Mouse (Mus musculus): ENCODE data around the gene Plekha7. TPM values are rescaled to one million over a fixed set of nuclear protein-coding genes. Genes with fewer than 3 reads are reported as not detected.

The Plekha7 gene
- total RNA-seq, 2 experiments from 2014 or later, result 0.71 to 1.5 TPM

DNA sequence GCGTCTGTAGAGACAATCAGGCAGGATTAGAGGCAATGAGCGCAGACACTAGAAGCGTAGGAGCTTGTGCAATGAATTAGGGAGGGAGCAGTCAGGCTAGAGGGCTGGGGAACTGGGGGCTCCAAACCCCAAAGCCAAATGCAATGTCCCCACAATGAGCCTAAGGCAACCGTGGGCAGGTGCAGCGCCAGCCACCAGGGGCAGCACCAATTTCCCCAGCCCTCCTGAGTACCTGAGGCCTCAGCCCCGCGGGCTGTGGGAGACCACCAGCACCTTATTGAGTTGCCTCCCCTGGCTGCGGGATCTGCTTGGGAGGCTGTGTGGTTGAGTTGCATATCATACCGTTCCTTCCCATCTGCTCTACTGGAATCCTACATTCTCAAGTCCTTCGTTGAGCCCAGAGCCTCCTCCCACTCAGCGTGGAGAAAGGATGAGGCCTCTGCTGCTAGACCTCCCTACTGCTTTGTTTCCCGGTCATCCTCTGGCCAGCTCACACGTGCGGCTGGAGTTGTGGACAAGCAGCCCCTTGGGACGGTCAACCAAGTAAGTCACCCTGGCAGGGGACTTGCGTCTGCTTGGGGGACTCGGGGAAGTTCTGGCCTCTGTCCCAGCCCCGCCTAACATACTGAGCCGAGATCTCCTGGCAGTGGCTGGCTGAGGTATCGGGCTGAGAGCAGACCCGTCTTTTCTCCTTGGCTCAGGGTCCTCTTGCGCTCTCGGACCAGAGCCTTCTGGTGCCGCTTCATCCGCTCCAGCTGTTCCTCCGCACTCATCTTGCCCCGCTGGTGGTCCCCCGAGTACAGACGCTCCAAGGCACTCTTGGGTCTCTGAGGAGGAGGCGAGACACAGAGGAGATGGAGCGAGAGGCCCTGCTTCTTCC lies 173.5 kb downstream of the Plekha7 start:
- DNase-seq (ENCODE audit: low spot score), result no peak

- DNase-seq (ENCODE audit: low spot score), result peak; percentile 81
These were observed 176.1 kb downstream of the Plekha7 start for GRCm38 (mm10) chr7:116132078-116132477.

- DNase-seq (ENCODE audit: low spot score), result no peak
These were observed 176.8 kb downstream of the Plekha7 start for GRCm38 (mm10) chr7:116131390-116131789.

GRCm38 (mm10) chr7:116129374-116129773 lies 178.8 kb downstream of the Plekha7 start:
- no peak for DNase-seq (ENCODE audit: low spot score)

- DNase-seq (ENCODE audit: low spot score), result no peak
These were observed 179.9 kb downstream of the Plekha7 start for GRCm38 (mm10) chr7:116128286-116128685.

GRCm38 (mm10) chr7:116127052-116127451 lies 181.1 kb downstream of the Plekha7 start:
- no peak for DNase-seq (ENCODE audit: low spot score)

DNA sequence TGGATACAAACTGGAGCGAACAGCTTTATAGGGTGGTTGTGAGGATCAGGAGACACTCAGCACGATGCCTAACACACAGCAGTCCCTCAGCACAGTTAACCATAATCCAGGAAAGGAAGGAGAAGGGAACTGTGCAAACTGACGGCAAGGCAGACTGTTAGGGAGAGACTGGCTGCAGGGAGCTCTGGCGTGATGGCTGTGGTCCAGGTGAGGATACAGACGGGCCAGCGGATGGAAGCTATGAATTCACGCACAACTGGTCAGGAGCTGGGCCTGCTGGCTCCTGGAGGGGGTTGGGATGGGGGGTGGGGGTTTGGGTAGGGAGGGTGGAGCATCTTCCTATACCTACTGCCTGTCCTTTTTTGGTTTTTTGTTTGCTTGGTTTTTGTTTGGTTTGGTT lies 182.5 kb downstream of the Plekha7 start:
- DNase-seq (ENCODE audit: low spot score), result no peak

- DNase-seq (ENCODE audit: low spot score), result no peak
These were observed 184.1 kb downstream of the Plekha7 start for GRCm38 (mm10) chr7:116124057-116124456.

DNA sequence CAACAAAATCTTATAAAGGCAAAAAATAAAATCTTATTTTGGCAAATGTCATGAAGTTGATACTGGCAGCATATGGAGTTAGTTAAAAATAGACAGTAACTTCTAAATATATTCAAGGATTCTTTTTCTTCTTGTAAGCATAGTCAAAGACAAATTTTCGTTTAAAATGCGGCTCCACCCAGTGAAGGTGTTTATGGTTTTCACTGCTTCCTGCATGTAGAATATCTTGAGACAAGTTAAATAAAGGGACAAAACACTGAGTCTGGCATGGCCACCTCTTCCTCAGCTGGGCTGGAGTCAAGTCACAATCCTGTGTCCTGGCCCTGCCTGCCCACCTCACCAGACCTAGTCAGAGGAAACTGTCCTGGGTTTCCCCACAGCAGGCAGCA lies 184.6 kb downstream of the Plekha7 start:
- DNase-seq (ENCODE audit: low spot score), result no peak

GRCm38 (mm10) chr7:116122981-116123596 lies 185.1 kb downstream of the Plekha7 start:
- DNase-seq (ENCODE audit: low spot score), result no peak

DNA sequence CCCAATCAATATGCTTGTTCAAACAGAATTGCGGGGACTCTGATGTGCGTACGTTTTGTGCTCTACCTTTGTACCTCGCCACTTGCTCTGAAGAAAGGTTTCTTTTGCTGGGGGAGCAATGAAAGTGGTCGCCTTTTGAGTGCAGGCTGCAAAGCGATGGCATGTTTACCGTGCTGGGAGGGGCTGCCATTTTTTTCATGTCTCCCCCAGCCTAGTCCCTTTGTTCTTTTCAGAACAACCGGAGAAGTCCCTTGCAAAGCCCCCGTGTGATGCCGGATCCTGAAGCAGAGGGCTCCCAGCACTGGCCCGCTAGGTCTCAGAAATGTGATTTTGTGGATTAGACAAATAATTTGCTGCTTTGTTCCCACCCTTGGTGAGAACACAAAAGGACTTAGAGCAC lies 187.0 kb downstream of the Plekha7 start:
- no peak for DNase-seq (ENCODE audit: low spot score)

DNA sequence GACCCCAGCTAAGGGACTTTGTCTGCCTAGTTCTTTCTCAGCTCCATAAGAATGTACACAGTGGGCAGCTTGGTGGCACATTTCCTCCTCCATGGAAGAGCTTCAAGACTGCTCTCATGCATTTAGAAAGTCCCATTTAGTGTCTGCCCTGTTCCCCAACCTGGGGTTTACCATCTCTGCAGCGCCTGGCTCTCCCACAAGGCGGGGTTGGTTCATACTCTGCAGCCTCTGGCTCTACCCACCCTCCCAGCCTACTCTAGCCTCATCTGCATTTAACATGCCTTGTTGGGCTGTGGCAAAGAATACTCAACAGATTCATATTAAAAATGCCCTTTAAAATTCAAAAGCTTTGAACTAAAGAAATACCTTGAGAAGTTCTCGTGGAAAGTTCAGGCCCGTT lies 187.4 kb downstream of the Plekha7 start:
- no peak for DNase-seq (ENCODE audit: low spot score)

DNA sequence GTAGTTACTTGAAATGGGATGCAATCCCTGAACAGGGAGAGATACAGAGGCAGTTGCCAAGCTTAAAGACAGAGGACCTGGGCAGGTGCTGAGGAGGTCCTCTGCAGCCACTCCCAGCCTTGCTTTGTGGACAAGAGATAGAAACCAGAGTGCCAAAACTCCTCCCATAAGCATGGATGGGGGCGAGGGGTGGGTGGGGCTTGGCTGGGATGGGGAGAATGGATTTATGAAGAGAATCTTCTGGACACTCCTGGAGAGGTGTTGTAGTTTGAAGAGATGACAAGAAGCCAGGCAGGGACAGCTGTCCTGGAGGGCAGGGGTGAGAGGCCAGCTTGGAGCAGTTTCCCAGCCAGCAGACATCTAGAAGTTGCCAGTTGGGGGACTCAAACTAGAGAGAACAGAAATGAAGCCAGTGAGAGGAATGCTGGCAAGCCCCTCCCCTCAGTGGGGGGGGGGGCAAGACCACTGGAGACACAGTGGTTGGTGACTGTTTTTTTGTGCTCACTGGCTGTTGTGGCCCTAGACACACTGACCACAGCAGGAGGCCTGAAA lies 188.8 kb downstream of the Plekha7 start:
- DNase-seq (ENCODE audit: low spot score), result no peak

GRCm38 (mm10) chr7:116115991-116116390 lies 192.2 kb downstream of the Plekha7 start:
- DNase-seq (ENCODE audit: low spot score), result no peak

DNA sequence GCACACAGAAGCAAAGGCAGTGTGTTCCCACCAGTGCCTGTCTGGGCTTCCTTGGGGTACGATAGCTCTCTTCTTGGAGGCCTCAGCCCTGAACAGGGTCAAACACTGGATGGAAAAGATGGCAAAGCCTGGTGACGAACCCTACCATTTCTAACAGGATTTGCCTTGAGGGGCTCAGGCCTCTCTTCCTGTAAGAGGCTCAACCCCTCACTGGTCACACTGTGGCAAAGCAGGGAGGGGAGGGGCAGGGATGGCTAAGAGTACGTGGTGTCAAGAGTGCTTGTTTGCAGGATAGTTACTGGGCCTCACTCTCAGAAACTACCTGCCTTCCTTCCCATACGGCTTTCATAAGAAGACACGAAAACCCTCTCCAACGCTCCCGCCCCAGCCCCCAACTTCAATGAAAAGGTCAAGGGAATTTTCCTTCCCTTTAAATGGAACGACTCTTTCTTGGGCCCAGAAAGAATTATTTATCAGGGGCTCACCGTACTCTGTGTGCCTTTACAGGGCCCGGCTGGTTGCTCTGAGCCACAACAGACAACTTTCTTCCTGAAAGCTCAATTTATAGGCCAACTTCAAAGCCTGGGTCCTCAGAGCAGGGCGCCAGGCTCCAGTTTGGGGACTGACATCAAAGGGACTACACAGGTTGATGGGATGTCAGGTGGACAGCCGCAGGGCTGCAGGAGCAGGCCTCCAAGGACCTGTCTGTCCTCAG lies 192.8 kb downstream of the Plekha7 start:
- DNase-seq (ENCODE audit: low spot score), result no peak

DNA sequence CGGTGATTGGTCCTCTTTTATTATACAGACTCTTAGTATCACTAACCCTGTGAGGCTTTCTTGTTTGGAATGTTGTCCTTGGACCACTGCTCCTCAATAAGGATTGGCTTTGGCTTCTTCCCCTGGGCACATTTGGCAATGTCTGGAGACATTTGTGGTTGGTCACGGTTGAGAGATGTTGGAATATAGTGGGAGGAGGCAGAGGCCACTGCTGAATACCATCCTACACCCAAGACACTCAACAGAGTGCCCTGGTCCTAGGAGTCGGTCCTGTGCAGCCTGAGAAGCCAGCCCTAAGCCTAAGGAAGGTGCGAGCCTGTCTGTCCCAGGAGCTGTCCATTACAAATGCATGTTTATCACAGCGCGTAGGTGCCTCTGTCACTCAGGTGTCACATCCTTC lies 196.6 kb downstream of the Plekha7 start:
- DNase-seq (ENCODE audit: low spot score), result no peak

DNA sequence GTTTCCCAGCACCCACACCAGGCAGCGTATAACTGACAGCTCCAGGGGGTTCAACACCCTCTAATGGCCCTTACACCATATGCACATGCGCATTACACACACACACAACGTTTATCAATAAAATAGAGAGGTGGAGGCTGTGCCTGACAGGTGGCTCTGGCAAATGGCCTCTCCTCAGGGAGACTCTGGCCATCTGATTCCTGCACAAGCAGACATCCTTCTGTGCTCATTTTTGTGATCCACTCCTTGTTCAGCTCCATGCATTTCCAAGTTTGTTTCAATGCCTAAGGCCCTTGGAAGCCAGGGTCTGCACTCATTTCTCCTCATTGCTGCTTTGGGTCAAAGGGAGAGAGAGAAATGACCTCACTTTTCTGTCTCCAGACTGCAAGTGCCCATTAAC lies 197.5 kb downstream of the Plekha7 start:
- no peak for DNase-seq (ENCODE audit: low spot score)

DNA sequence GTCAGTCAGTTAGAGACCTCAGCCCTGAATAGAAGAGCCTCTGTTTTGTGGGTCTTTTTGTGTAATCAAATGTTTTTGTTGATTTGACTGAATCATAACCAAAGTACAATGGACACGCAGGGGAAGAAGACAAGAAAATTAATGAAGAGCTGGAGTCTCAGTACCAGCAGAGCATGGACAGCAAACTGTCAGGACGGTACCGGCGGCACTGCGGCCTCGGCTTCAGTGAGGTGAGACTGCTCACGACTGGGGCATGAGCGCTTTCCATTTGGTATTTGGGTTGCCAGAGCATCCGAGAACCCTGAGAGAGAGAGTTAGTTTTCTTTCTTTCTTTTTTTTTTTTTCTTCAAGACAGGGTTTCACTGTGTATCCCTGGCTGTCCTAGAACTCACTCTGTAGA lies 205.1 kb downstream of the Plekha7 start:
- DNase-seq (ENCODE audit: low spot score), result no peak

GRCm38 (mm10) chr7:116099952-116100528 lies 208.1 kb downstream of the Plekha7 start:
- DNase-seq (ENCODE audit: low spot score), result no peak

- no peak for DNase-seq (ENCODE audit: low spot score)
These were observed 214.7 kb downstream of the Plekha7 start for GRCm38 (mm10) chr7:116093466-116093850.

DNA sequence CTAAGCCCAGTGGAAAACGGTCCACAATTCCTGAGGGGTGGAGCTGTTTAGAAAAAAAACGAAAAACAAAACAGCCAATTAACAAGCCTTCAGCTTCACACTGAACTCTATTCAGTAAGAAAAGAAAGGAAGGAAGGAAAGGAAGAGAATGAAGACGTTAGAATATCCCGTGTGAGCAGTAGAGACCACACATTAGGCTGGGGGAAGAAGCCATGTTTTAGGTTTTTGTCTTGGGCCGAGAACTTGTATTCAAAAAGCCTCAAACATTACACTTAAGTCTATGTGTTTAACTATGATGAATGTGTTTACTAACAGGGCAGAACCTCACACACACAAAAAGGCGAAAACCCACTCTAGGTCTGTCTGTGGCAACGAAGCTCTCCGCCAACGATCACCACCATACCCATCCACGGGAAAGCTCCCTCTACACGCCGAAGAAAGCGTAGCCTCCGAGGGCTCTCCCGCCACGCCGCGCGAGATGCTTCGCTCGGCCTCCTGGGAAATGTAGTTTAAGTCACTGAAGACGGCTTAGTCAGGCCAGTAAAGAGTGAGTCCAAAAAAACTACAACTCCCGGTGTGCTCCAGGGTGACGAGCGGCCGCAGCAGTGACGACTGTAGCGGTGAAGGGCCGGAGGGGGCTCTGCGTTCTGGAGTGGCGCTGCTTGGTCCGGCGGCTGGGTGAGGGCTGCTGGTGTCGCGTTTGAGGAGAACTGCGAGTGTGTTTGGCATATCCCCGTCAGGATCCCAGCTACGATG lies 215.3 kb downstream of the Plekha7 start:
- peak; percentile 98 for DNase-seq (ENCODE audit: low spot score)
